ENCODE assay signal across 10 mouse cellular contexts in the genomic region with DNA sequence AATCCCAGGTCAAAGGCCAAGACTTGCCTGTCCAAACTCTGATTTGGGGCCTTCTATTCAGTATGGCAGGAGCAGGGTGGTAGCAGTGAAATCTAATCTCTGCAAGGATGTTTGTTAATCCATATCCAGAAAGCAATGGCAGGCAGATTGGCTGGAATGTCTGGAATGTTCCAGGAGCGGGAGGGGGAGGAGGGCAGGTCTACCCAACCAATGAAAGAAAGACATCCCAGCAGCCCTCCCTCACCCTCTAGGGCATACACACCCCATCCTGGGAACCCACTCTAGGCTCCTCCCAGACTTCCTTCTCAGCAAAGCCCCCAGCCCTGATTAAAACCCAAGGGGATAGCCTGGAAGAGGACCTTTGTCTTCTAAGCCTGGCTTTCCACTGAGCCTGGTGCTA. TPM values are rescaled to one million over a fixed set of nuclear protein-coding genes. Genes with fewer than 3 reads are reported as not detected.
A peak's percentile ranks its signal among the peaks of the same experiment; 100 is the strongest.
DNase-seq lines count a peak whose midpoint lies in the region; ATAC-seq and TF ChIP-seq lines count a peak whose summit lies in the region.
"Had no signal": no experiment of that assay in that cellular context is flagged by ENCODE, and none has a peak within 500 bp of the region (broad histone marks: within the 10 kb centered on the region; RNA-seq: fewer than 3 reads in every experiment).

No protein-coding gene starts in this region.

- DNase-seq in heart, adult 11 months: peak; percentile 90
- no peak for DNase-seq in heart, adult 9 months (ENCODE audit: low spot score in 2 of 2)
- peak; percentile 99 for DNase-seq in R1 (ENCODE audit: low read depth, low spot score)
- DNase-seq in kidney, adult 11 months: peak; percentile 61
- no peak for DNase-seq in liver, postnatal 0 days
- no peak for DNase-seq in layer of hippocampus, postnatal 14 days (ENCODE audit: low spot score in 2 of 2)
- no peak for DNase-seq in ovary, postnatal 14 days (ENCODE audit: low spot score)

- H3K4me1 ChIP-seq in liver, postnatal 0 days (ENCODE audit: insufficient read depth): peaks cover 3% of the 10 kb centered on the region

- H3K36me3 ChIP-seq in liver, postnatal 0 days (replicated peaks; ENCODE audit: insufficient read depth, low read length): no peaks in the 10 kb centered on the region

- no peak overlapping the region for H3K27ac ChIP-seq in liver, postnatal 0 days (ENCODE audit: low read depth)

- no peak overlapping the region for H3K4me3 ChIP-seq in liver, postnatal 0 days (ENCODE audit: low read depth, low read length)

- 55% methylated on average over 1 of the region's 1 CpGs for WGBS in liver, postnatal 0 days (ENCODE audit: insufficient replicate concordance)

- TF ChIP-seq CTCF in liver, postnatal 0 days (IDR thresholded peaks at IDR 0.05; ENCODE audit: low read depth): no peak

- no peaks in the 10 kb centered on the region for H3K27me3 ChIP-seq in liver, postnatal 0 days (ENCODE audit: insufficient read depth, low read length)

- H3K9ac ChIP-seq in liver, postnatal 0 days (replicated peaks): no peak overlapping the region

- H3K9me3 ChIP-seq in liver, postnatal 0 days (ENCODE audit: low read length): no peaks in the 10 kb centered on the region

- ATAC-seq in liver, postnatal 0 days: peak; percentile 31; the same call in 1 of the 2 replicates
- ATAC-seq in cerebellum, adult (ENCODE audit: insufficient number of reproducible peaks, low FRiP score, low TSS enrichment): no peak

- no peak overlapping the region for H3K4me2 ChIP-seq in liver, postnatal 0 days (ENCODE audit: low read depth, low read length)

- TF ChIP-seq EP300 in liver, postnatal 0 days (IDR thresholded peaks at IDR 0.05; ENCODE audit: low read depth): no peak

RNA-seq across cellular contexts. Expression of a gene that starts 23.3 kb away (rescaled TPM):
- polyA plus RNA-seq in liver, postnatal 0 days (2015; fragmentation: Nextera tagmentation; extraction: Ambion mirVana): 1.6 and 2.8 TPM in 2 replicates
- under 1 TPM; 0.10 to 0.18 TPM for total RNA-seq in layer of hippocampus, postnatal 14 days (2021)
- total RNA-seq: common myeloid progenitor, adult 5-6 weeks had no signal
- polyA plus RNA-seq: small intestine, adult 2 months had no signal

RNA-seq across cellular contexts. Expression of a gene that starts 41.9 kb away (rescaled TPM):
- polyA plus RNA-seq in liver, postnatal 0 days (2015; fragmentation: Nextera tagmentation; extraction: Ambion mirVana): not detected in 2 replicates
- total RNA-seq in layer of hippocampus, postnatal 14 days (2021): not detected
- total RNA-seq: common myeloid progenitor, adult 5-6 weeks had no signal

RNA-seq across cellular contexts. Expression of a gene that starts 52.2 kb away (rescaled TPM):
- 46.9 and 47.5 TPM in 2 replicates for polyA plus RNA-seq in liver, postnatal 0 days (2015; fragmentation: Nextera tagmentation; extraction: Ambion mirVana)
- 10 to 100 TPM; 84.2 to 90.8 TPM for total RNA-seq in layer of hippocampus, postnatal 14 days (2021)

Comparison
In these comparisons a context has a peak if more than half of its experiments do, and no peak if none do; other contexts are left out.
1. DNase-seq: peak in heart, adult 11 months (single experiment), R1 (single experiment) and kidney, adult 11 months (single experiment); none in heart, adult 9 months (0 of 2), liver, postnatal 0 days (single experiment), layer of hippocampus, postnatal 14 days (0 of 2) and ovary, postnatal 14 days (single experiment).